Mouse (Mus musculus): ENCODE measurements at regions not wholly inside any gene's neighbourhood (a gene's known extent, or its start where the extent isn't known, plus 50 kb on each side); places are given as distances from the start of the nearest gene placed in this dataset.

GRCm38 (mm10) chr8:115432396-115433040 lies 275.1 kb downstream of the Maf start:
- H3K27me3 ChIP-seq, result peaks cover 23% of the 10 kb centered on the region
- WGBS, result 81% methylated on average over 5 of the region's 5 CpGs

DNA sequence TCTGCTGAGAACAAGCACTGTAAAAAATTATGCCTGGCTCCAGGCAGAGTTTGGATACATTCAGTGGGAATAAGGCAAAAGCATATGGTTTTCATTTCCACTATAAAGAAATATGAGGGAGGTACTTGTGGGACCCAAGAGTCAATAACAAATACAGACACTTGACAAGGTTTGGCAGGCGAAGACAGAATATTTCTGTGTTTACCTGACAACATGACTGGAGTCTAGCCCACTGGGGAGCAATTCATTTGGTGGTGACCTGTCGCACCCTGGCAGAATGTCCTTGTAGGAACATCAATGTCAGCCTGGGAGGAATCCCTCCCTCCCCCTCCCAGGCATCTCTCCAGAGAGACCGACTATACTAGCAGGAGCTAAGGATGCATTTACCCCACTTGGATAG lies 276.8 kb downstream of the Maf start:
- Histone ChIP-seq H3K4me2 (replicated peaks) (no peak overlapping the region), H3K27me3 (peaks cover 25% of the 10 kb centered on the region), H3K36me3 (no peaks in the 10 kb centered on the region), H3K4me1 (peaks cover 3% of the 10 kb centered on the region), H3K27ac (replicated peaks) (no peak overlapping the region), H3K4me3 (no peak overlapping the region), H3K9ac (replicated peaks) (no peak overlapping the region), H3K9me3 (no peaks in the 10 kb centered on the region)
- WGBS, result 79% methylated on average over 3 of the region's 3 CpGs
- ATAC-seq (ENCODE audit: low FRiP score, low read depth), result no peak

More at GRCm38 (mm10) chr8:115432396-115433040, 275.1 kb downstream of the Maf start:
- H3K9ac ChIP-seq (replicated peaks), result no peak overlapping the region
- no peaks in the 10 kb centered on the region for H3K9me3 ChIP-seq
- H3K36me3 ChIP-seq, result no peaks in the 10 kb centered on the region
- H3K27ac ChIP-seq (replicated peaks), result no peak overlapping the region
- H3K4me1 ChIP-seq, result no peaks in the 10 kb centered on the region
- no peak overlapping the region for H3K4me3 ChIP-seq
- ATAC-seq (ENCODE audit: low FRiP score, low read depth), result no peak
- H3K4me2 ChIP-seq (replicated peaks), result no peak overlapping the region

- WGBS, result 76% methylated on average over 3 of the region's 3 CpGs
- H3K27me3 ChIP-seq, result peaks cover 36% of the 10 kb centered on the region
- H3K4me1 ChIP-seq, result peaks cover 8% of the 10 kb centered on the region
These were observed 278.2 kb downstream of the Maf start for GRCm38 (mm10) chr8:115429291-115429883.

GRCm38 (mm10) chr8:115428528-115429290 lies 278.9 kb downstream of the Maf start:
- ATAC-seq (ENCODE audit: low FRiP score, low read depth), result no peak
- no peak overlapping the region for H3K9ac ChIP-seq (replicated peaks)
- 78% methylated on average over 15 of the region's 15 CpGs for WGBS
- no peak overlapping the region for H3K27ac ChIP-seq (replicated peaks)
- H3K4me1 ChIP-seq, result peaks cover 8% of the 10 kb centered on the region
- H3K36me3 ChIP-seq, result no peaks in the 10 kb centered on the region
- H3K27me3 ChIP-seq, result peaks cover 42% of the 10 kb centered on the region
- H3K9me3 ChIP-seq, result no peaks in the 10 kb centered on the region
- H3K4me2 ChIP-seq (replicated peaks), result no peak overlapping the region
- no peak overlapping the region for H3K4me3 ChIP-seq

More at GRCm38 (mm10) chr8:115429291-115429883, 278.2 kb downstream of the Maf start:
- Histone ChIP-seq H3K4me2 (replicated peaks) (no peak overlapping the region), H3K9me3 (no peaks in the 10 kb centered on the region), H3K36me3 (no peaks in the 10 kb centered on the region), H3K27ac (replicated peaks) (no peak overlapping the region), H3K4me3 (no peak overlapping the region), H3K9ac (replicated peaks) (no peak overlapping the region)
- ATAC-seq (ENCODE audit: low FRiP score, low read depth), result no peak

- 78% methylated on average over 2 of the region's 2 CpGs for WGBS
- H3K4me1 ChIP-seq, result peaks cover 8% of the 10 kb centered on the region
- no peak overlapping the region for H3K4me3 ChIP-seq
- H3K9ac ChIP-seq (replicated peaks), result no peak overlapping the region
- no peak for ATAC-seq (ENCODE audit: low FRiP score, low read depth)
- no peak overlapping the region for H3K4me2 ChIP-seq (replicated peaks)
- H3K27ac ChIP-seq (replicated peaks), result no peak overlapping the region
- H3K36me3 ChIP-seq, result no peaks in the 10 kb centered on the region
- peaks cover 48% of the 10 kb centered on the region for H3K27me3 ChIP-seq
- H3K9me3 ChIP-seq, result no peaks in the 10 kb centered on the region
These were observed 279.6 kb downstream of the Maf start for GRCm38 (mm10) chr8:115428022-115428421.

DNA sequence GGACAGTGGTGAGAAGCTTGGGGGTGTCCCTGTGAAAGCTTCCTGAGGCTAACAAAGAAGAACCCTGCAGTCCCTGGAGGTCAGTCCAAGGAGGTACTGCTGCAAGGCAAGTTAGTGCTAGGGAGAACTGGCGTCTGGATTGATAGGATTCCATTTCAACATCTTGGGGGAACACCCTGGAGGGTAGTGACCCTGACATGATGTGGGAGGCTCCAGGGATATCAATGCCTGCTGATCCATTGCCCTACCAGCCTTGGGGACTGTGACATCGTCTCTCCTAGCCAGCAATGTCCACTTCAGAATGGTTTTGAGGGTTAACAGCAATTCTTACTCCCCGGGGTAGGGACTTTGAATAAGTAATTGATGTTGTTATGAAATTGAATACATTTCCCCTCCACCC lies 280.1 kb downstream of the Maf start:
- H3K27me3 ChIP-seq, result peaks cover 48% of the 10 kb centered on the region
- H3K4me3 ChIP-seq, result no peak overlapping the region
- H3K27ac ChIP-seq (replicated peaks), result no peak overlapping the region
- H3K4me1 ChIP-seq, result peaks cover 8% of the 10 kb centered on the region
- WGBS, result 80% methylated on average over 3 of the region's 3 CpGs
- no peak overlapping the region for H3K9ac ChIP-seq (replicated peaks)
- H3K36me3 ChIP-seq, result no peaks in the 10 kb centered on the region
- H3K4me2 ChIP-seq (replicated peaks), result no peak overlapping the region
- no peak for ATAC-seq (ENCODE audit: low FRiP score, low read depth)
- H3K9me3 ChIP-seq, result no peaks in the 10 kb centered on the region

GRCm38 (mm10) chr8:115426543-115426942 lies 281.1 kb downstream of the Maf start:
- no peak for ATAC-seq (ENCODE audit: low FRiP score, low read depth)
- Histone ChIP-seq H3K36me3 (no peaks in the 10 kb centered on the region), H3K4me3 (no peak overlapping the region), H3K4me2 (replicated peaks) (no peak overlapping the region), H3K9me3 (no peaks in the 10 kb centered on the region), H3K27ac (replicated peaks) (no peak overlapping the region), H3K27me3 (peaks cover 54% of the 10 kb centered on the region), H3K9ac (replicated peaks) (no peak overlapping the region), H3K4me1 (peaks cover 8% of the 10 kb centered on the region)
- WGBS, result 82% methylated on average over 3 of the region's 3 CpGs

DNA sequence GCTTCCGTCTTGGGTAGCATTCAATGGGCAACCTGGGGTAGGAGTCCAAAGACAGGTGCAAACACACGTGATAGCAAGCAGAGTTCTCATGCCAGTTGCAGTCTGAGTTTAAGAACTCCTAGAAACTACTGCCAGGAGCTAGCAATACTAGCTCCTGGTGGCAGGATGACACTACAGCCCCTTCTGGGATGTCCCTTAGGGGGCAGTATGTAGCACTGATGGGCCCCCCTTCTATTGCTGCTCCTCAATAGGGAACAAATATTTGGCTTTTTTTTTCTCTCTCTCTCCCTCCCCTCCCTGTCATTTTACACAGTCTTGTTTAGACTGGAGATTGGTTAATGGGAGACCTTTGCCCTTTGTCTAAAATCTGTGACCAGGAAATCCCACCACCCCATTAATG lies 282.2 kb downstream of the Maf start:
- WGBS, result 47% methylated on average over 2 of the region's 2 CpGs
- no peak; the same call in 1 of the 2 replicates for ATAC-seq (ENCODE audit: low FRiP score, low read depth)

GRCm38 (mm10) chr8:115423682-115424081 lies 283.9 kb downstream of the Maf start:
- no peak overlapping the region for H3K27ac ChIP-seq (replicated peaks)
- no peaks in the 10 kb centered on the region for H3K36me3 ChIP-seq
- no peak overlapping the region for H3K4me2 ChIP-seq (replicated peaks)
- ATAC-seq (ENCODE audit: low FRiP score, low read depth), result no peak
- H3K9ac ChIP-seq (replicated peaks), result no peak overlapping the region
- WGBS, result 85% methylated on average over 2 of the region's 2 CpGs
- no peak overlapping the region for H3K4me3 ChIP-seq
- H3K9me3 ChIP-seq, result no peaks in the 10 kb centered on the region
- H3K27me3 ChIP-seq, result peaks cover 51% of the 10 kb centered on the region
- peaks cover 8% of the 10 kb centered on the region for H3K4me1 ChIP-seq

More for the DNA sequence above, 282.2 kb downstream of the Maf start:
- H3K4me2 ChIP-seq (replicated peaks), result no peak overlapping the region
- H3K9ac ChIP-seq (replicated peaks), result no peak overlapping the region
- no peak overlapping the region for H3K4me3 ChIP-seq
- H3K27ac ChIP-seq (replicated peaks), result no peak overlapping the region
- no peaks in the 10 kb centered on the region for H3K9me3 ChIP-seq
- peaks cover 8% of the 10 kb centered on the region for H3K4me1 ChIP-seq
- peaks cover 54% of the 10 kb centered on the region for H3K27me3 ChIP-seq
- H3K36me3 ChIP-seq, result no peaks in the 10 kb centered on the region

DNA sequence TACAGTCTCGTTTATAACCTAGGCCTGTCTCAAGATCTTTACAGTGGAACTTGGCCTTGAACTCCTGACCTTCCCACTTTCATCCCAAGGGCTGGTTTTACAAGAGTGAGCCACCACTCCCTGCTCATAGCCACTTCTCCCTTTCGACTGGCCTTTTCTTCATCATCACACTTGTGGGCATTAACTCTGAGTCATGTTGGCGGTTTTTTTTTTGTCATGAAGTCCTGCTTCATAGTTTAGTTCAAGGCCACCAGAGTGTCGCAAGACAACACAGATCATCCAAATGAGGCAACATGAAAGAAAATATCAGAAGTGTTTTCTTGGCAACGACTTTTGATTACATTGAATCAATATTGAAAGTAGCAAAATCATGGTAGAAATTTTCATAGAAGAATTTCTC lies 284.5 kb downstream of the Maf start:
- no peak overlapping the region for H3K9ac ChIP-seq (replicated peaks)
- no peak overlapping the region for H3K4me2 ChIP-seq (replicated peaks)
- H3K4me1 ChIP-seq, result peaks cover 8% of the 10 kb centered on the region
- WGBS, result 88% methylated on average over 5 of the region's 5 CpGs
- ATAC-seq (ENCODE audit: low FRiP score, low read depth), result no peak
- peaks cover 46% of the 10 kb centered on the region for H3K27me3 ChIP-seq
- H3K36me3 ChIP-seq, result no peaks in the 10 kb centered on the region
- H3K4me3 ChIP-seq, result no peak overlapping the region
- no peaks in the 10 kb centered on the region for H3K9me3 ChIP-seq
- H3K27ac ChIP-seq (replicated peaks), result no peak overlapping the region

DNA sequence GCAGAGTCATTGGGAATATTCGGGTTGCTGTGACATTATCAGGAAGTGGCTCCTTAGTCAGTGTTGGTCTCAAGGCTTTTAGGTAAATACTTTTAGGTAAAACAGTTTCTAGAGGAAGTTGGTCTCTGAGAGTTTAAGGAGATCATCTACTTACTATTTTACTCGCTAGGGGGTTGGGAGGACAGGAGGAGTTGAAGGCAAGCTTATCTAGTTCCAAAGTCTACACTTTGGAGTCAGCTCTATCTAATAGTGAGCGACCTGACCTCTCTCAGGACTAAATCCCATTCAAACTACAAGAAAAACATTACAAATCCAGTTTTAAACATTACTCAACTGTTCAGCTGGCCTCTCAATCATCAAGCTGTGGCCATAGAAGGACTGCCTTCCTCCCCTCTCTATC lies 287.1 kb downstream of the Maf start:
- H3K9ac ChIP-seq (replicated peaks), result no peak overlapping the region
- H3K27me3 ChIP-seq, result peaks cover 52% of the 10 kb centered on the region
- no peak overlapping the region for H3K27ac ChIP-seq (replicated peaks)
- 84% methylated on average over 3 of the region's 3 CpGs for WGBS
- H3K4me1 ChIP-seq, result peaks cover 3% of the 10 kb centered on the region; the same call in 1 of the 2 replicates
- no peaks in the 10 kb centered on the region for H3K9me3 ChIP-seq
- H3K36me3 ChIP-seq, result no peaks in the 10 kb centered on the region
- no peak overlapping the region for H3K4me3 ChIP-seq
- no peak for ATAC-seq (ENCODE audit: low FRiP score, low read depth)
- no peak overlapping the region for H3K4me2 ChIP-seq (replicated peaks)

DNA sequence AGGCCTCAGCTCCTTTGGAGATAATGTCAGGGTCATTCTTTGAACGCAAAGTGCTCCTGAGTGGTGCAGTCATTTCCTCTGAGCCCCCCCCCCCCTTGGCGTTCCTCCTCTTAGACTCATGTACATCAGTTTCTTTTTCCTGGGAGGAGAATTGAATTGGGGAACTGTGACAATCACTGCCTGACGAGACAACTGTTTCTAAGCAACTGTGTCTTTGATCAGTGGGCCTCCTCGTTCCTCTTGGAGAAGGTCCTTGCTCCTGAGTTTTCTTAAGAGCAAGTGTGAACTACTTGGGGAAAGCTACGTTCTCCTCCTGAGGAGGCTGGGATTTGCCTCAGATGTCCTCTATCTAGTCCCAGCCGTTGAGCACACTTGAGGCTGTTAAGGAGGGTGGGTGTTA lies 287.5 kb downstream of the Maf start:
- ATAC-seq (ENCODE audit: low FRiP score, low read depth), result no peak
- peaks cover 49% of the 10 kb centered on the region for H3K27me3 ChIP-seq

More for the DNA sequence above, 287.5 kb downstream of the Maf start:
- Histone ChIP-seq H3K27ac (replicated peaks) (no peak overlapping the region), H3K36me3 (no peaks in the 10 kb centered on the region), H3K9ac (replicated peaks) (no peak overlapping the region), H3K4me3 (no peak overlapping the region), H3K9me3 (no peaks in the 10 kb centered on the region), H3K4me1 (no peaks in the 10 kb centered on the region), H3K4me2 (replicated peaks) (no peak overlapping the region)
- 43% methylated on average over 6 of the region's 6 CpGs for WGBS

All from midbrain, embryonic 12.5 days (tissue).